Comparison of ENCODE assay signal across 8 mouse cellular contexts in genomic region chrX:163760617-163761434, GRCm38 (mm10). TPM values are rescaled to one million over a fixed set of nuclear protein-coding genes. Genes with fewer than 3 reads are reported as not detected.
DNase-seq lines count a peak whose midpoint lies in the region; ATAC-seq lines count a peak whose summit lies in the region.

Gene Rnf138rt1 (minus strand): TSS chrX:163761329.

- no peak within 1 kb of the TSS for H3K9ac ChIP-seq in heart, embryonic 11.5 days (ENCODE audit: low read depth, low read length)
- peak within 1 kb of the TSS; percentile 38 for H3K9ac ChIP-seq in forebrain, embryonic 16.5 days (replicated peaks; ENCODE audit: low read depth, low read length)
- H3K9ac ChIP-seq in intestine, embryonic 15.5 days = no peak within 1 kb of the TSS
- H3K9ac ChIP-seq in liver, embryonic 11.5 days (ENCODE audit: low read depth, low read length) = no peak within 1 kb of the TSS
- H3K9ac ChIP-seq in neural tube, embryonic 13.5 days = peak within 1 kb of the TSS; percentile 60

- H3K4me2 ChIP-seq in heart, embryonic 11.5 days = peak within 1 kb of the TSS; percentile 73
- H3K4me2 ChIP-seq in forebrain, embryonic 16.5 days (ENCODE audit: low read length) = peak within 1 kb of the TSS; percentile 65
- peak within 1 kb of the TSS; percentile 67 for H3K4me2 ChIP-seq in intestine, embryonic 15.5 days (replicated peaks)
- peak within 1 kb of the TSS; percentile 61 for H3K4me2 ChIP-seq in liver, embryonic 11.5 days
- H3K4me2 ChIP-seq in neural tube, embryonic 13.5 days = peak within 1 kb of the TSS; percentile 62

- no peak within 1 kb of the TSS for H3K27ac ChIP-seq in heart, embryonic 11.5 days (ENCODE audit: low read depth, low read length)
- H3K27ac ChIP-seq in forebrain, embryonic 16.5 days (ENCODE audit: low read length) = no peak within 1 kb of the TSS
- H3K27ac ChIP-seq in intestine, embryonic 15.5 days = no peak within 1 kb of the TSS
- H3K27ac ChIP-seq in liver, embryonic 11.5 days (ENCODE audit: low read depth, low read length) = no peak within 1 kb of the TSS
- H3K27ac ChIP-seq in neural tube, embryonic 13.5 days (replicated peaks) = no peak within 1 kb of the TSS

- no peaks in the 10 kb centered on the region for H3K4me1 ChIP-seq in heart, embryonic 11.5 days (ENCODE audit: control insufficient read depth, insufficient read depth, low read length)
- no peaks in the 10 kb centered on the region for H3K4me1 ChIP-seq in forebrain, embryonic 16.5 days (replicated peaks; ENCODE audit: control insufficient read depth, insufficient read depth, low read length)
- no peaks in the 10 kb centered on the region for H3K4me1 ChIP-seq in intestine, embryonic 15.5 days (replicated peaks)
- no peaks in the 10 kb centered on the region for H3K4me1 ChIP-seq in liver, embryonic 11.5 days (replicated peaks; ENCODE audit: control insufficient read depth, insufficient read depth, low read length)
- H3K4me1 ChIP-seq in neural tube, embryonic 13.5 days (replicated peaks) = 0 out of 2 replicates have a peak, but pooled peaks cover 3% of the 10 kb centered on the region

- H3K27me3 ChIP-seq in heart, embryonic 11.5 days (ENCODE audit: control insufficient read depth, insufficient read depth, low read length) = peaks cover 8% of the 10 kb centered on the region
- no peaks in the 10 kb centered on the region; the same call in none of the 2 replicates for H3K27me3 ChIP-seq in forebrain, embryonic 16.5 days (replicated peaks; ENCODE audit: control insufficient read depth, insufficient read depth, low read length)
- H3K27me3 ChIP-seq in intestine, embryonic 15.5 days (replicated peaks) = peaks cover 4% of the 10 kb centered on the region; the same call in 1 of the 2 replicates
- peaks cover 24% of the 10 kb centered on the region for H3K27me3 ChIP-seq in liver, embryonic 11.5 days (replicated peaks; ENCODE audit: control insufficient read depth, insufficient read depth, low read length)
- H3K27me3 ChIP-seq in neural tube, embryonic 13.5 days = peaks cover 59% of the 10 kb centered on the region

- H3K36me3 ChIP-seq in heart, embryonic 11.5 days (ENCODE audit: control insufficient read depth, insufficient read depth, low read length) = no peaks in the 10 kb centered on the region
- H3K36me3 ChIP-seq in forebrain, embryonic 16.5 days (ENCODE audit: control insufficient read depth, insufficient read depth) = no peaks in the 10 kb centered on the region
- H3K36me3 ChIP-seq in intestine, embryonic 15.5 days = no peaks in the 10 kb centered on the region
- H3K36me3 ChIP-seq in liver, embryonic 11.5 days (ENCODE audit: control insufficient read depth, insufficient read depth, low read length) = no peaks in the 10 kb centered on the region
- H3K36me3 ChIP-seq in neural tube, embryonic 13.5 days = no peaks in the 10 kb centered on the region

- WGBS in heart, embryonic 11.5 days (ENCODE audit: insufficient replicate concordance) = 24% methylated on average over 36 of the region's 42 CpGs
- WGBS in forebrain, embryonic 16.5 days = 22% methylated on average over 42 of the region's 42 CpGs
- WGBS in intestine, embryonic 15.5 days = 31% methylated on average over 42 of the region's 42 CpGs
- WGBS in liver, embryonic 11.5 days = 23% methylated on average over 42 of the region's 42 CpGs
- 18% methylated on average over 42 of the region's 42 CpGs for WGBS in neural tube, embryonic 13.5 days

- H3K4me3 ChIP-seq in heart, embryonic 11.5 days (ENCODE audit: low read depth, low read length) = peak within 1 kb of the TSS; percentile 41
- H3K4me3 ChIP-seq in forebrain, embryonic 16.5 days (replicated peaks; ENCODE audit: low read length) = peak within 1 kb of the TSS; percentile 47
- peak within 1 kb of the TSS; percentile 30 for H3K4me3 ChIP-seq in intestine, embryonic 15.5 days (replicated peaks)
- H3K4me3 ChIP-seq in liver, embryonic 11.5 days (ENCODE audit: low read depth, low read length) = peak within 1 kb of the TSS; percentile 33
- peak within 1 kb of the TSS; percentile 43 for H3K4me3 ChIP-seq in neural tube, embryonic 13.5 days

- no peaks in the 10 kb centered on the region for H3K9me3 ChIP-seq in heart, embryonic 11.5 days (replicated peaks; ENCODE audit: control insufficient read depth, low read length)
- H3K9me3 ChIP-seq in forebrain, embryonic 16.5 days (ENCODE audit: control insufficient read depth, low read length) = no peaks in the 10 kb centered on the region
- H3K9me3 ChIP-seq in intestine, embryonic 15.5 days = no peaks in the 10 kb centered on the region
- H3K9me3 ChIP-seq in liver, embryonic 11.5 days (ENCODE audit: control insufficient read depth, low read length) = no peaks in the 10 kb centered on the region
- no peaks in the 10 kb centered on the region for H3K9me3 ChIP-seq in neural tube, embryonic 13.5 days

- DNase-seq in heart, adult 11 months = no peak
- DNase-seq in cerebellum, adult 18-20 months = peak; percentile 48 to 55
- no peak for DNase-seq in liver, embryonic 11.5 days (ENCODE audit: low spot score)
- no peak for DNase-seq in c-Kit-positive CD71-positive TER-119-positive erythroid progenitor cells, embryonic 14.5 days (ENCODE audit: low spot score)

- ATAC-seq in heart, embryonic 11.5 days (replicated peaks; ENCODE audit: insufficient number of reproducible peaks, low FRiP score, low TSS enrichment) = no peak
- ATAC-seq in forebrain, embryonic 16.5 days = peak; percentile 64
- peak; percentile 77; the same call in 1 of the 2 replicates for ATAC-seq in intestine, embryonic 15.5 days
- ATAC-seq in liver, embryonic 11.5 days (replicated peaks; ENCODE audit: low FRiP score) = 0 out of 2 replicates have a peak, but pooled peaks have one; percentile 62
- ATAC-seq in neural tube, embryonic 13.5 days (ENCODE audit: low read depth) = peak; percentile 91

RNA-seq across cellular contexts. Expression of gene Rnf138rt1, which starts in this region (rescaled TPM):
- 0.24 TPM in 1 of 2 replicates, not detected in the other for polyA plus RNA-seq in heart, embryonic 11.5 days (2014; fragmentation: Nextera tagmentation; extraction: Ambion mirVana)
- polyA plus RNA-seq in forebrain, embryonic 16.5 days (2015; fragmentation: Nextera tagmentation; extraction: Ambion mirVana) = 2.9 and 4.6 TPM in 2 replicates
- 0.14 TPM in 1 of 2 replicates, not detected in the other for polyA plus RNA-seq in intestine, embryonic 15.5 days (2015; fragmentation: Nextera tagmentation; extraction: Ambion mirVana)
- not detected in 2 replicates for polyA plus RNA-seq in liver, embryonic 11.5 days (2014; fragmentation: Nextera tagmentation; extraction: Ambion mirVana)
- polyA plus RNA-seq in neural tube, embryonic 13.5 days (2015; fragmentation: Nextera tagmentation; extraction: Ambion mirVana) = 1.6 and 2.1 TPM in 2 replicates

Comparison
In these comparisons a context has a peak if more than half of its experiments do, and no peak if none do; other contexts are left out.
1. Peak in ATAC-seq, H3K4me3 ChIP-seq and H3K4me2 ChIP-seq in intestine, embryonic 15.5 days; RNA of the gene not detected or under 1 TPM.
2. Peak in ATAC-seq, H3K4me3 ChIP-seq and H3K4me2 ChIP-seq in liver, embryonic 11.5 days; RNA of the gene not detected or under 1 TPM.
3. H3K9ac ChIP-seq: peak in forebrain, embryonic 16.5 days (single experiment) and neural tube, embryonic 13.5 days (single experiment); none in heart, embryonic 11.5 days (single experiment), intestine, embryonic 15.5 days (single experiment) and liver, embryonic 11.5 days (single experiment).
4. DNase-seq: peak in cerebellum, adult 18-20 months (2 of 2); none in heart, adult 11 months (single experiment), liver, embryonic 11.5 days (single experiment) and c-Kit-positive CD71-positive TER-119-positive erythroid progenitor cells, embryonic 14.5 days (single experiment).
5. Peak in every context shown above with its lines, with median percentiles within 50 percentile points of each other: H3K4me2 ChIP-seq and H3K4me3 ChIP-seq.